Mouse (Mus musculus) liver, embryonic 14.5 days (tissue): ENCODE measurements at regions not wholly inside any gene's neighbourhood (a gene's known extent, or its start where the extent isn't known, plus 50 kb on each side); places are given as distances from the start of the nearest gene placed in this dataset.

Experiments
- CTCF ChIP-seq: IDR thresholded peaks from 2 replicates; pipeline ENCODE4 v1.5.1; 2016; ENCODE audit warnings: antibody characterized with exemption, low read depth, control low read depth
- EP300 ChIP-seq: IDR thresholded peaks from 2 replicates; pipeline ENCODE4 v1.6.1; 2016; ENCODE audit warnings: antibody characterized with exemption, low read depth

GRCm38 (mm10) chr5:45144186-45144585, 305.9 kb downstream of the Qdpr start:
- no peak for TF ChIP-seq CTCF
- TF ChIP-seq EP300: no peak
